Mouse (Mus musculus) CH12.LX (cell line): ENCODE data around the gene Etnk2. TPM values are rescaled to one million over a fixed set of nuclear protein-coding genes. Genes with fewer than 3 reads are reported as not detected.

ENCODE experiments used
- DNase-seq: peaks from one replicate; pipeline ENCODE4 v3.0.0-alpha.2; 2013; ENCODE audit errors: extremely low read depth
- H3K27ac ChIP-seq: 2 replicates; pipeline ENCODE4 v1.5.1; 2012; ENCODE audit warnings: low read depth, mild to moderate bottlenecking, control low read depth, moderate library complexity; ENCODE audit not compliant: insufficient read depth
- H3K27me3 ChIP-seq: replicated peaks from 2 replicates; pipeline ENCODE3; 2012; ENCODE audit warnings: inconsistent platforms
- H3K36me3 ChIP-seq, 2 experiments: replicated peaks in 1 of 2; 2 replicates each; pipeline versions ENCODE3 to v1.6.1; 2012; ENCODE audit warnings: inconsistent platforms in 1 of 2, low read length in 1 of 2, mild to moderate bottlenecking in 1 of 2, mixed read lengths in 1 of 2, moderate library complexity in 1 of 2; ENCODE audit not compliant: control insufficient read depth in 1 of 2, insufficient read depth in 1 of 2
- H3K4me1 ChIP-seq, 2 experiments: 2 replicates each; pipeline ENCODE4 v1.6.1; 2012; ENCODE audit warnings: inconsistent platforms in 1 of 2, moderate library complexity in 1 of 2; ENCODE audit not compliant: insufficient read depth in 2 of 2, control insufficient read depth in 1 of 2
- H3K4me2 ChIP-seq: 2 replicates; pipeline ENCODE4 v1.6.1; 2012; ENCODE audit warnings: low read depth, mild to moderate bottlenecking, control low read depth; ENCODE audit not compliant: poor library complexity, insufficient read depth, severe bottlenecking
- H3K4me3 ChIP-seq, 3 experiments: fragments of 150-350 bp in 1 of 3; sonication (generic) in 1 of 3; replicated peaks in 1 of 3; 2 replicates each; pipeline versions ENCODE3 to v1.5.1; 2011 to 2012; ENCODE audit warnings: low read depth in 2 of 3, low read length in 2 of 3, mild to moderate bottlenecking in 2 of 3, moderate library complexity in 2 of 3, control low read depth in 1 of 3, improper control_type of control experiment in 1 of 3, inconsistent platforms in 1 of 3, mixed read lengths in 1 of 3; ENCODE audit not compliant: poor library complexity in 1 of 3
- H3K79me2 ChIP-seq: replicated peaks from 2 replicates; pipeline ENCODE4 v1.6.1; 2012; ENCODE audit warnings: mild to moderate bottlenecking, moderate library complexity; ENCODE audit not compliant: control insufficient read depth, poor library complexity, insufficient read depth, severe bottlenecking; ENCODE audit errors: extremely low read depth
- H3K9ac ChIP-seq: 2 replicates; pipeline ENCODE4 v1.6.1; 2012; ENCODE audit warnings: low read depth, mild to moderate bottlenecking, control low read depth, moderate library complexity; ENCODE audit not compliant: insufficient read depth
- H3K9me3 ChIP-seq: replicated peaks from 2 replicates; pipeline ENCODE3; 2012; ENCODE audit warnings: low read length, inconsistent platforms, mixed read lengths
- CTCF ChIP-seq, 2 experiments: IDR thresholded peaks in 1 of 2; conservative IDR thresholded peaks in 1 of 2; 2 replicates each; pipeline ENCODE4 v1.5.1; 2011 to 2012; ENCODE audit warnings: low read depth in 2 of 2, low read length in 2 of 2, improper control_type of control experiment in 1 of 2, inconsistent platforms in 1 of 2, mild to moderate bottlenecking in 1 of 2, moderate library complexity in 1 of 2
- ELF1 ChIP-seq: IDR thresholded peaks from 2 replicates; pipeline ENCODE4 v1.6.1; 2014; ENCODE audit warnings: low read depth, mild to moderate bottlenecking, inconsistent platforms, low read length, improper control_type of control experiment
- EP300 ChIP-seq: IDR thresholded peaks from 2 replicates; pipeline ENCODE4 v1.6.1; 2011; ENCODE audit warnings: low read length, improper control_type of control experiment
- ETS1 ChIP-seq: conservative IDR thresholded peaks from 2 replicates; pipeline ENCODE4 v1.6.1; 2012; ENCODE audit warnings: low read depth, mild to moderate bottlenecking, inconsistent platforms, low read length, improper control_type of control experiment, moderate library complexity
- JUN ChIP-seq: IDR thresholded peaks from 2 replicates; pipeline ENCODE4 v1.6.1; 2011; ENCODE audit warnings: low read depth, mild to moderate bottlenecking, low read length, improper control_type of control experiment, moderate library complexity; ENCODE audit not compliant: insufficient read depth
- JUND ChIP-seq: conservative IDR thresholded peaks from 2 replicates; pipeline ENCODE4 v1.6.1; 2011; ENCODE audit warnings: low read depth, low read length, improper control_type of control experiment
- MAFK ChIP-seq: IDR thresholded peaks from 2 replicates; pipeline ENCODE4 v1.6.1; 2011; ENCODE audit warnings: low read length, improper control_type of control experiment; ENCODE audit not compliant: insufficient replicate concordance
- MAX ChIP-seq: IDR thresholded peaks from 2 replicates; pipeline ENCODE4 v1.6.1; 2011; ENCODE audit warnings: low read length, improper control_type of control experiment
- MAZ ChIP-seq: IDR thresholded peaks from 2 replicates; pipeline ENCODE4 v1.6.1; 2012; ENCODE audit warnings: low read depth, mild to moderate bottlenecking, inconsistent platforms, low read length, improper control_type of control experiment, moderate library complexity
- MXI1 ChIP-seq: IDR thresholded peaks from 2 replicates; pipeline ENCODE4 v1.6.1; 2011; ENCODE audit warnings: mild to moderate bottlenecking, low read depth, low read length, improper control_type of control experiment
- NELFE ChIP-seq: IDR thresholded peaks from 2 replicates; pipeline ENCODE4 v1.6.1; 2011; ENCODE audit warnings: low read depth, low read length, improper control_type of control experiment
- PAX5 ChIP-seq: IDR thresholded peaks from 2 replicates; pipeline ENCODE4 v1.6.1; 2012; ENCODE audit warnings: low read length, inconsistent platforms, mixed read lengths
- POLR2A ChIP-seq: IDR thresholded peaks from 2 replicates; pipeline ENCODE4 v1.6.1; 2011; ENCODE audit warnings: low read depth, mild to moderate bottlenecking, improper control_type of control experiment, low read length
- POLR2AphosphoS2 ChIP-seq: IDR thresholded peaks from 2 replicates; pipeline ENCODE4 v1.6.1; 2011; ENCODE audit warnings: low read depth, low read length, improper control_type of control experiment
- RCOR1 ChIP-seq: conservative IDR thresholded peaks from 2 replicates; pipeline ENCODE4 v1.6.1; 2012; ENCODE audit warnings: low read depth, mild to moderate bottlenecking, inconsistent platforms, low read length, improper control_type of control experiment
- SIN3A ChIP-seq: IDR thresholded peaks from 2 replicates; pipeline ENCODE4 v1.6.1; 2012; ENCODE audit warnings: low read length, improper control_type of control experiment, inconsistent platforms
- SMC3 ChIP-seq: IDR thresholded peaks from 2 replicates; pipeline ENCODE4 v1.6.1; 2011; ENCODE audit warnings: low read depth, low read length, improper control_type of control experiment
- TCF12 ChIP-seq: IDR thresholded peaks from 2 replicates; pipeline ENCODE4 v1.6.1; 2014; ENCODE audit warnings: low read depth, mild to moderate bottlenecking, inconsistent platforms, low read length, improper control_type of control experiment
- ZKSCAN1 ChIP-seq: IDR thresholded peaks from 2 replicates; pipeline ENCODE4 v1.6.1; 2012; ENCODE audit warnings: low read depth, inconsistent platforms, low read length, improper control_type of control experiment, borderline replicate concordance
- dilution Hi-C: fragments of 300-500 bp; cut with MboI; formaldehyde crosslinking; loops from 2 replicates; pipeline ENCODE4 v1.14.3; 2020; ENCODE audit warnings: low sequenced_read_pairs; ENCODE audit not compliant: extremely low pct_unique_long_range_greater_than_20kb, extremely low pct_ligation_motif_present
- in situ Hi-C: fragments of 300-500 bp; cut with MboI; formaldehyde crosslinking; loops from 3 replicates; pipeline ENCODE4 v1.14.3; 2019; ENCODE audit warnings: low sequenced_read_pairs, low pct_ligation_motif_present, low pct_unique_long_range_greater_than_20kb, mixed read lengths
- polyA plus RNA-seq: library from polyadenylated mRNA; unstranded; fragments of >175 nt; gene quantifications from 2 replicates; pipeline ENCODE4 v1.2.1, GENCODE M21; 2012; ENCODE audit warnings: low read depth; ENCODE audit not compliant: insufficient read length
- total RNA-seq, 2 experiments: library from RNA; depleted of rRNA; stranded (reverse); fragments of 300-350 nt in 1 of 2; fragments of >200 nt in 1 of 2; gene quantifications; 2 replicates each; pipeline ENCODE4 v1.2.3; 2012 to 2014

Gene Etnk2
- total and polyA plus RNA-seq, 3 experiments = 0.30 TPM; not detected in 2

- H3K4me3 ChIP-seq = no peak overlapping the region
- in situ Hi-C loops = loop anchor here (25.0 kb wide), 1 partner anchor 330 kb away; the partner anchor contains the start of genes Mdm4 and Pik3c2b
- peaks cover 96% of the 10 kb centered on the region for H3K27me3 ChIP-seq
- dilution Hi-C loops = no loop called here
- no peaks in the 10 kb centered on the region for H3K9me3 ChIP-seq
- H3K79me2 ChIP-seq = no peaks in the 10 kb centered on the region
- no peak overlapping the region for H3K9ac ChIP-seq
- DNase-seq = no peak
- TF ChIP-seq SIN3A (no peak), MAFK (no peak), POLR2A (no peak)
- no peak overlapping the region for H3K27ac ChIP-seq
- no peaks in the 10 kb centered on the region for H3K36me3 ChIP-seq
- H3K4me2 ChIP-seq = no peak overlapping the region
- peaks cover 9 to 26% of the 10 kb centered on the region in 2 experiments; a peak in 3 of 4 replicates for H3K4me1 ChIP-seq
Observed at GRCm38 (mm10) chr1:133366951-133367605, 3.7 kb downstream of the Etnk2 start.

- Histone ChIP-seq H3K4me3 (no peak overlapping the region), H3K4me2 (no peak overlapping the region), H3K9me3 (no peaks in the 10 kb centered on the region), H3K36me3 (no peaks in the 10 kb centered on the region), H3K27me3 (peaks cover 96% of the 10 kb centered on the region)
- in situ Hi-C loops = loop anchor here (25.0 kb wide), 1 partner anchor 331 kb away; the partner anchor contains the start of genes Mdm4 and Pik3c2b
- no peak for TF ChIP-seq JUND
- TF ChIP-seq MAFK = no peak
- TF ChIP-seq RCOR1 = no peak
- TF ChIP-seq EP300 = no peak
- no peak for TF ChIP-seq ELF1
- no peak for TF ChIP-seq JUN
- TF ChIP-seq, all 38 proteins: peak for 0
- no peaks in the 10 kb centered on the region for H3K79me2 ChIP-seq
- no peak for DNase-seq
- no peak overlapping the region for H3K9ac ChIP-seq
- dilution Hi-C loops = no loop called here
- peaks cover 8 to 26% of the 10 kb centered on the region in 2 experiments; a peak in 3 of 4 replicates for H3K4me1 ChIP-seq
- H3K27ac ChIP-seq = no peak overlapping the region
Observed at GRCm38 (mm10) chr1:133367606-133368488, 4.5 kb downstream of the Etnk2 start.

- TF ChIP-seq JUND (no peak), ELF1 (no peak), NELFE (no peak), ETS1 (no peak), TCF12 (no peak), CTCF (conservative IDR thresholded peaks at IDR 0.05 in 1 of 2, IDR thresholded peaks at IDR 0.05 in 1 of 2; ENCODE audit: low read depth in 2 of 2, low read length in 2 of 2) (no peak), MAZ (no peak), SIN3A (no peak), PAX5 (no peak), MAX (no peak), MXI1 (no peak), ZKSCAN1 (no peak), SMC3 (no peak), POLR2AphosphoS2 (no peak)
- TF ChIP-seq, all 38 proteins: peak for 0
- Histone ChIP-seq H3K9me3 (no peaks in the 10 kb centered on the region), H3K4me2 (no peak overlapping the region), H3K4me3 (no peak overlapping the region), H3K36me3 (no peaks in the 10 kb centered on the region), H3K9ac (no peak overlapping the region), H3K79me2 (no peaks in the 10 kb centered on the region), H3K4me1 (peaks cover 4 to 19% of the 10 kb centered on the region in 2 experiments; a peak in 3 of 4 replicates), H3K27me3 (peaks cover 96% of the 10 kb centered on the region), H3K27ac (no peak overlapping the region)
- no peak for DNase-seq
- dilution Hi-C loops (no loop called here), in situ Hi-C loops (loop anchor here (25.0 kb wide), 1 partner anchor 331 kb away; the partner anchor contains the start of genes Mdm4 and Pik3c2b)
Observed at GRCm38 (mm10) chr1:133368644-133369043, 5.3 kb downstream of the Etnk2 start.
